Mouse (Mus musculus) liver, embryonic 11.5 days (tissue): ENCODE results near the gene Ube2o. TPM values are rescaled to one million over a fixed set of nuclear protein-coding genes. Genes with fewer than 3 reads are reported as not detected.

Source experiments
- ATAC-seq: fragments of 200-750 bp; cut with Nextera tagmentation; replicated peaks from 2 replicates; pipeline ENCODE4 v1.8.0; 2017; ENCODE audit warnings: moderate number of reproducible peaks, mild to moderate bottlenecking, moderate TSS enrichment, moderate library complexity; ENCODE audit not compliant: low FRiP score
- DNase-seq: peaks from one replicate; pipeline ENCODE4 v3.0.0-alpha.2; 2017; ENCODE audit warnings: low spot score
- H3K27ac ChIP-seq: fragments of 300-500 bp; sonication (generic); 2 replicates; pipeline ENCODE4 v1.5.1; 2014; ENCODE audit warnings: mild to moderate bottlenecking, low read depth, low read length, control low read depth
- H3K27me3 ChIP-seq: fragments of 300-500 bp; sonication (generic); replicated peaks from 2 replicates; pipeline ENCODE4 v1.6.1; 2014; ENCODE audit warnings: low read length, mixed read lengths; ENCODE audit not compliant: control insufficient read depth, insufficient read depth
- H3K36me3 ChIP-seq: fragments of 300-500 bp; sonication (generic); 2 replicates; pipeline ENCODE4 v1.6.1; 2014; ENCODE audit warnings: mild to moderate bottlenecking, low read length, moderate library complexity, mixed read lengths; ENCODE audit not compliant: control insufficient read depth, insufficient read depth
- H3K4me1 ChIP-seq: fragments of 300-500 bp; sonication (generic); replicated peaks from 2 replicates; pipeline ENCODE4 v1.6.1; 2014; ENCODE audit warnings: low read length, mixed read lengths; ENCODE audit not compliant: control insufficient read depth, insufficient read depth
- H3K4me2 ChIP-seq: fragments of 300-500 bp; sonication (generic); 2 replicates; pipeline ENCODE4 v1.6.1; 2014; ENCODE audit warnings: mild to moderate bottlenecking, control low read depth, moderate library complexity
- H3K4me3 ChIP-seq: fragments of 300-500 bp; sonication (generic); 2 replicates; pipeline ENCODE4 v1.5.1; 2014; ENCODE audit warnings: low read depth, low read length, control low read depth
- H3K9ac ChIP-seq: fragments of 300-500 bp; sonication (generic); 2 replicates; pipeline ENCODE4 v1.6.1; 2014; ENCODE audit warnings: low read depth, low read length, control low read depth
- H3K9me3 ChIP-seq: fragments of 300-500 bp; sonication (generic); 2 replicates; pipeline ENCODE4 v1.6.1; 2016; ENCODE audit warnings: low read length, inconsistent platforms, mixed read lengths; ENCODE audit not compliant: control insufficient read depth
- WGBS: fragments of 180-500 bp; shearing (Covaris S2); extraction: QIAGEN DNeasy Blood & Tissue Kit; methylation state at CpG from one replicate; pipeline ENCODE4 v1.1.7; 2014; 5-methylcytosine and 5-hydroxymethylcytosine counted together
- polyA plus RNA-seq: library from polyadenylated mRNA; unstranded; fragments of >200 nt; fragmentation: Nextera tagmentation; extraction: Ambion mirVana; gene quantifications from 2 replicates; pipeline ENCODE4 v1.2.1, GENCODE M21; 2014

Gene Ube2o
- polyA plus RNA-seq, 1 experiment from 2014 or later = 13.5 TPM

DNA sequence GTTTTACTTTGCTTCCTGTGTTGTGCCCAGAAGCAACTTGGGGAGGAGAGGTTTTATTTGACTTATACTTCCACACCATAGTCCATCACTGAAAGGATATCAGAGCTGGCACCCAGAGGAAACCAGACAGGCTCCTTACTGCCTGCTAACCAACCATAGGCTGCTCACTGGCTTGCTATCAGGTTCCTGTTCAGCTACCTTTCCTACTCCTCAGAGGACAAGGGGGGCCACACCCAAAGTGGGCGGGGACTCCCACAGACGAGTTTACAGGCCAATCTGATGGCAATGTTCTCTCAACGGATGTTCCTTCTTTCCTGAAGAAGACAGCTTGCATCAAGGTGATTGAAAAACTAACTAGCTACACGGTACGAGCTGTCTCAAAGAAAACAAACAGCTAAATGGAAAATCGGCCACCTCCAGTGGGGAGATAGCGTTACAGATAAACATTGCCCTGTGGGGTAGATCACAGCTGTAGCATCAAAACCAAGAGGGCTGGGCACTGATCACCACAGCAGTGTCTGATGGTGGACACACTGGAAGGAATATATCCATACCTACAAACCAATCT is 69.9 kb downstream of the Ube2o start:
- Histone ChIP-seq H3K36me3 (no peaks in the 10 kb centered on the region), H3K4me3 (no peak overlapping the region), H3K4me2 (no peak overlapping the region), H3K4me1 (peaks cover 6% of the 10 kb centered on the region; the same call in 1 of the 2 replicates), H3K9me3 (no peaks in the 10 kb centered on the region), H3K9ac (no peak overlapping the region), H3K27ac (no peak overlapping the region), H3K27me3 (peaks cover 8% of the 10 kb centered on the region)
- ATAC-seq (0 out of 2 replicates have a peak, but pooled peaks have one; percentile 42), DNase-seq (no peak)
- 52% methylated on average over 7 of the region's 7 CpGs for WGBS

DNA sequence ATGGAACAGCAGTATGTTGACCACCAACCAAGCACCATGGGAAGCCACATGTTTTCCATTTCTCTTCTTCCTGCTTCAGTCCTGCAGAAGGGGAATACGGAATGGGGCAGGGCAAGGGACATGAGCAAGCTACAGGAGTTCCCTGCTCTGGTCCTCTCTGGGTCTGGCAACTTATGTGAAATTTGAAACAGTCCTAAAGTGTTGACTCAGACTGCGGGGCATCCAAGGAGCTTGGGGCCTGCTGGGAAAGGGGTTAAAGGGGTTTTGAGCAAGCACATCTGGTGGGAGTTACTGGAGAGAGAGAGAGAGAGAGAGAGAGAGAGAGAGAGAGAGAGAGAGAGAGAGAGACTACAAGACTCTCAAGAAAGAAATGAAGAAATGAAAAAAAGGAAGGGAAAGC is 72.6 kb downstream of the Ube2o start:
- DNase-seq (no peak), ATAC-seq (no peak)
- Histone ChIP-seq H3K36me3 (no peaks in the 10 kb centered on the region), H3K9ac (no peak overlapping the region), H3K27ac (no peak overlapping the region), H3K9me3 (no peaks in the 10 kb centered on the region), H3K4me1 (peaks cover 12% of the 10 kb centered on the region), H3K27me3 (no peaks in the 10 kb centered on the region), H3K4me2 (no peak overlapping the region), H3K4me3 (no peak overlapping the region)
- WGBS = 59% methylated on average over 2 of the region's 2 CpGs

DNA sequence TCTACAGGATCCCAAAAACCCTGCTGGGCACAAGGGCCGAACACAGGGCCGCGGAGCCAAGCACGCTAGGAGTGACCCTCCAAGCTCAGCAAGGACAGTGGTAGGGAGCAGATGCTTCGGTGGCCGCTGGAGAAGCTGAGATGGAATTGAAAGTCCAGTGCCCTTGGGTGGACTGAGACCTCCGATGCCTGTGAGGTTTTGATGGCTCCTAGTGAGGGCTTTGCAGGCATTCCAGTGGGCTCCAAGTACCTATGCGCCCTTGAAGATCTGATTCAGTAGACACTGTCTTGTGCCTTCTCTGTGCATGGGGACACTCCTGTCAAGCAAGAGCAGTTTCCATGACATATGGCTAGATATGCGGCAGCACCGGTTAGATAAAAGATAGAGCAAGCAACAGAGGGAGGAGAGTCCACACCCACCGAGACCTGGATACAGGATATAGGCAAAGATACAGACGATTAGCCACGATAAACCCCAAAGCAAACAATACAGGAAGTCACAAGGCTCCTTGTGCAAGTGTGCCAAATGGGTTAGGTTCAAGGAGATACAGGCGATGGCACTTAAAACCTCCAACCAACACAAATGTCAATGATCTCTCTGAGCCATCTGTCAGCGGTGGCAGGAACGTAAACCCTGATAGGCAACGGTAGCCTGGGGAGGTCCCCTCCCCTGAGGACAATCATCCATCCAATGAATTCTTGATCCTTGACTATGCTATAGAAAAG is 74.9 kb downstream of the Ube2o start:
- Histone ChIP-seq H3K4me2 (peak overlapping the region; percentile 35), H3K4me3 (no peak overlapping the region), H3K4me1 (peaks cover 10% of the 10 kb centered on the region), H3K27ac (peak overlapping the region; percentile 92), H3K9me3 (no peaks in the 10 kb centered on the region), H3K9ac (peak overlapping the region; percentile 10; the same call in 1 of the 2 replicates), H3K36me3 (no peaks in the 10 kb centered on the region), H3K27me3 (no peaks in the 10 kb centered on the region)
- ATAC-seq (peak; percentile 89), DNase-seq (no peak)
- WGBS = 55% methylated on average over 17 of the region's 17 CpGs

DNA sequence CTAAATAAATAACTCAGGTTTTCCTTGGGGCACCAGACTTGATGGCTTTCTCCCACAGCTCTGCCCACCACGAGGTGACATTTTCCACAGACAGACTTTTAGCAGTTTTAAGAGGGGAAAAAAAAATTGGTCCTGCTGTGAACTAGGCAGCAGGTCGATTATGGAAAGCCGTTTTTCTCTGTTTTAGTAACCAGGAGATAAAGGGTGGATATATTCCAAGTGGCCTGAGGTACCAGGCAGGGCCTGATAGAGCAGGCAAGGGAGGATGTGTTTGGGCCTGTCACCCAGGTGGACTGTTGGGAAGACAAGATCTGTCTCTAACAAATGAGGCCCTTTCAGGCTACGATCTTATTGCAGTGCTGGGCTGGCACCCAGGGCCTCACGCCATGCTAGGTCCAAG is 75.7 kb downstream of the Ube2o start:
- Histone ChIP-seq H3K4me3 (no peak overlapping the region), H3K4me1 (peaks cover 10% of the 10 kb centered on the region), H3K9ac (no peak overlapping the region; the same call in 1 of the 2 replicates), H3K36me3 (no peaks in the 10 kb centered on the region), H3K9me3 (no peaks in the 10 kb centered on the region), H3K27ac (peak overlapping the region; percentile 92), H3K27me3 (no peaks in the 10 kb centered on the region), H3K4me2 (no peak overlapping the region)
- ATAC-seq (peak; percentile 45; the same call in 1 of the 2 replicates), DNase-seq (no peak)
- WGBS = 52% methylated on average over 5 of the region's 5 CpGs

DNA sequence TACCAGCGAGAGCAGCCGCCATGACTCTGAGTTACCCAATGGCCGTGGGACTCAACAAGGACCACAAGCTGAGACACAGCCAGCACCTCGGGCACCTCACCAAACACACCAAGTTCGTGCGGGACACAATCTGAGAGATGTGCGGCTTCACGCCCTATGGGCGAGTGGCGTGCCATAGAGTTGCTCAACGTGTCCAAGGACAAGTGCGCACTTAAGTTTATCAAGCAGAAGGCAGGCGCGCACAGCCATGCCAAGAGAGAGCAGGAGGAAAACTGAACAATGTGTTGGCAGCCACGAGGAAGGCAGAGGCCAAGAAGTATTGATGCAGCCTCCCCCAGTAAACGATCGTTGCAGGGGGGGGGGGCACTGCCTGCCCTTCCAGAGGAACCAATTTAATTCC is 76.7 kb downstream of the Ube2o start:
- no peaks in the 10 kb centered on the region for H3K9me3 ChIP-seq
- no peak overlapping the region for H3K9ac ChIP-seq
- H3K27ac ChIP-seq = peak overlapping the region; percentile 32; the same call in 1 of the 2 replicates
- H3K4me2 ChIP-seq = no peak overlapping the region
- no peak overlapping the region for H3K4me3 ChIP-seq
- no peaks in the 10 kb centered on the region for H3K27me3 ChIP-seq
- peaks cover 10% of the 10 kb centered on the region for H3K4me1 ChIP-seq
- ATAC-seq (no peak), DNase-seq (no peak)
- 88% methylated on average over 17 of the region's 17 CpGs for WGBS
- no peaks in the 10 kb centered on the region for H3K36me3 ChIP-seq

DNA sequence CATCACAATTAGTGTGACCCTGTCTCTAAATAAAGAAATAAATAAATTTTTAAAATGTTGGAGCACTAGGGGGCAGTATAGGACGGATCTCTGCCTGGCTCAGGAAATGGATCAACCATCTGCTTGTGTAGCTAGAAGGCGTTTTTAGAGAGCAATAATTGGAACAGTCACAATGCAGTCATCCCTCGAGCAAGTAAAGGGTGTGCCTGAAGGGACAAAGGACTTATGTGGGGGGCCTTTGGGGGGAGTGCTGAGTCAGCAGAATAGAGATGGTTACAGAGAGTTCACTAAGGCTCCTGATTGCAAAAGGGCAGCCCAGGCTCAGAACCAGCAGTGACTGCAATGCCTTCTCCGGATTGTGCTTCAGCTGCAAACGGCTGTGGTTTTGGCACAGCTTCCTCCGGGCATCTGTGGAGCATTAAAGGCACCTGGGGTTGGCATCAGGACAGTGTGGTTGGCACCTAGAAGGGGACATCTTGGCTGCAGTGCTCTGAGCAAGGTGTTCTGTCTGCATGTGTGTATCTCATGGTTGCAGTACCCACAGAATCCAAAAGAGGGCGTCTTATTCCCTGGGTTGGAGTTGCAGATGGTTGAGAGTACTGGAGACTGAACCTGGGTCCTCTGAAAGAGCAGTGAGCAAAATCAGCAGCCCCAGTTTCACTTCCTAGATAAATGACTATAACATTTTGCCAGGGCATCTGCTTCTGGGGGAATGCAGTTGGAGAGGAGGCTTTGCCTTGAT is 80.1 kb downstream of the Ube2o start:
- no peak overlapping the region for H3K27ac ChIP-seq
- DNase-seq (no peak), ATAC-seq (peak; percentile 27)
- no peak overlapping the region for H3K4me3 ChIP-seq
- no peaks in the 10 kb centered on the region for H3K9me3 ChIP-seq
- H3K36me3 ChIP-seq = no peaks in the 10 kb centered on the region
- no peaks in the 10 kb centered on the region for H3K27me3 ChIP-seq
- H3K4me1 ChIP-seq = peaks cover 13% of the 10 kb centered on the region
- H3K4me2 ChIP-seq = no peak overlapping the region
- H3K9ac ChIP-seq = no peak overlapping the region
- 34% methylated on average over 7 of the region's 7 CpGs for WGBS

DNA sequence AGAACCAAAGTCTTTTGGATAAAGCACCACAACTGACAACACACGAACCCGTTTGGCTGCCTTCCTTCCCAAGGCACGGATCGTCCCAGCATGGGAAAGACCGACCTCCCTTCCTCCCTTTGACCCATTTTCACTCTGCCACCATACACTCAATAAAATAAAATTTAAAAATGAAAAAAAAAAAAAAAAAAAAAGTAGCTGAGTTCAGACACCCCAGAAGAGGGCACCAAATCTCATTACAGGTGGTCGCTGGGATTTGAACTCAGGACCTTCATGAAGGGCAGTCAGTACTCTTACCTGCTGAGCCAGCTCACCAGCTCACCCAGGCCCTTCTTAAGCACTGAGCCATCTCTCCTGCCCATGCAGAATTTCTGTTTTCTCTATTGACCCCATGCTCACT is 82.2 kb downstream of the Ube2o start:
- 46% methylated on average over 6 of the region's 6 CpGs for WGBS
- DNase-seq (no peak), ATAC-seq (no peak)
- Histone ChIP-seq H3K4me2 (peak overlapping the region; percentile 58), H3K36me3 (no peaks in the 10 kb centered on the region), H3K4me1 (peaks cover 15% of the 10 kb centered on the region; the same call in 1 of the 2 replicates), H3K27me3 (no peaks in the 10 kb centered on the region), H3K9ac (no peak overlapping the region), H3K27ac (no peak overlapping the region), H3K9me3 (no peaks in the 10 kb centered on the region), H3K4me3 (peak overlapping the region; percentile 24)

DNA sequence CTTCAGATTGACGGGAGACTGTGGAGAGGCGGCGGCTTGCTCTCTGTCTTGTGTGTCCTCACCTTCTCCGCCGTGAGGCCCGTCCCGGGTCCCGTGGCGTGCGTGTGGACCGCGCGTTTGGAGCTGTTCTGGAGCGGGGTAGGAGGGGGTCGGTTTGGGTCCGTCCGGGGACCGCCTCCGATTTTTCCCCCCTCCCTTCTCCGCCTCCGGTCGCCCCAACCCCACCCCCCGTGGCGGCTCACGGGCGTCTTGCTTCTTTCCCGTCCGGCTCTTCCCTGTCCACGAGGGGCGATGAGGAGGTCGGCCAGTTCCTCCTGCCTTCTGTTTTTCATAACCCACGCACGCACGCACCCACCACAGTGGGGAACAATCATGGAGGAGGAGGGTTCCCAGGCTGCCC is 82.7 kb downstream of the Ube2o start:
- ATAC-seq (no peak), DNase-seq (no peak)
- Histone ChIP-seq H3K4me3 (peak overlapping the region; percentile 24), H3K9ac (no peak overlapping the region), H3K36me3 (no peaks in the 10 kb centered on the region), H3K4me1 (peaks cover 15% of the 10 kb centered on the region; the same call in 1 of the 2 replicates), H3K4me2 (peak overlapping the region; percentile 58), H3K27ac (no peak overlapping the region), H3K9me3 (no peaks in the 10 kb centered on the region), H3K27me3 (no peaks in the 10 kb centered on the region)
- WGBS = 32% methylated on average over 34 of the region's 34 CpGs
